Mouse (Mus musculus): ENCODE data around the gene Traf4. TPM values are rescaled to one million over a fixed set of nuclear protein-coding genes. Genes with fewer than 3 reads are reported as not detected.
A peak's percentile ranks its signal among the peaks of the same experiment; 100 is the strongest.

Gene Traf4
- polyA plus RNA-seq, 1 experiment from 2014 or later, result 68.4 TPM

GRCm38 (mm10) chr11:78172034-78172747 is 6.8 kb upstream of the Traf4 start:
- WGBS, result 77% methylated on average over 16 of the region's 16 CpGs

GRCm38 (mm10) chr11:78171328-78171727 is 5.9 kb upstream of the Traf4 start:
- Histone ChIP-seq H3K36me3 (ENCODE audit: control insufficient read depth, insufficient read depth, low read length) (no peaks in the 10 kb centered on the region), H3K27me3 (ENCODE audit: control insufficient read depth, insufficient read depth, low read length) (no peaks in the 10 kb centered on the region), H3K4me1 (ENCODE audit: control insufficient read depth, insufficient read depth, low read length) (no peaks in the 10 kb centered on the region), H3K4me3 (replicated peaks; ENCODE audit: low read depth, low read length) (no peak overlapping the region), H3K9me3 (ENCODE audit: control insufficient read depth, low read length) (no peaks in the 10 kb centered on the region), H3K27ac (replicated peaks; ENCODE audit: low read depth, low read length) (no peak overlapping the region), H3K9ac (replicated peaks; ENCODE audit: low read length) (no peak overlapping the region), H3K4me2 (ENCODE audit: low read length) (no peak overlapping the region)
- DNase-seq (no peak), ATAC-seq (ENCODE audit: low FRiP score, low TSS enrichment) (no peak)
- WGBS, result 67% methylated on average over 4 of the region's 4 CpGs

More at GRCm38 (mm10) chr11:78172034-78172747, 6.8 kb upstream of the Traf4 start:
- Histone ChIP-seq H3K4me3 (replicated peaks; ENCODE audit: low read depth, low read length) (no peak overlapping the region), H3K27me3 (ENCODE audit: control insufficient read depth, insufficient read depth, low read length) (no peaks in the 10 kb centered on the region), H3K9ac (replicated peaks; ENCODE audit: low read length) (no peak overlapping the region), H3K4me2 (ENCODE audit: low read length) (no peak overlapping the region), H3K4me1 (ENCODE audit: control insufficient read depth, insufficient read depth, low read length) (peaks cover 8% of the 10 kb centered on the region), H3K9me3 (ENCODE audit: control insufficient read depth, low read length) (no peaks in the 10 kb centered on the region), H3K36me3 (ENCODE audit: control insufficient read depth, insufficient read depth, low read length) (no peaks in the 10 kb centered on the region), H3K27ac (replicated peaks; ENCODE audit: low read depth, low read length) (no peak overlapping the region)
- DNase-seq (no peak), ATAC-seq (ENCODE audit: low FRiP score, low TSS enrichment) (no peak)

GRCm38 (mm10) chr11:78170306-78170705 is 4.9 kb upstream of the Traf4 start:
- no peak overlapping the region for H3K27ac ChIP-seq (replicated peaks; ENCODE audit: low read depth, low read length)
- no peak overlapping the region for H3K4me2 ChIP-seq (ENCODE audit: low read length)
- H3K36me3 ChIP-seq (ENCODE audit: control insufficient read depth, insufficient read depth, low read length), result no peaks in the 10 kb centered on the region
- peaks cover 7% of the 10 kb centered on the region; the same call in 1 of the 2 replicates for H3K4me1 ChIP-seq (ENCODE audit: control insufficient read depth, insufficient read depth, low read length)
- no peak overlapping the region for H3K9ac ChIP-seq (replicated peaks; ENCODE audit: low read length)
- ATAC-seq (ENCODE audit: low FRiP score, low TSS enrichment) (no peak), DNase-seq (no peak)
- WGBS, result 90% methylated on average over 15 of the region's 15 CpGs
- H3K4me3 ChIP-seq (replicated peaks; ENCODE audit: low read depth, low read length), result no peak overlapping the region
- no peaks in the 10 kb centered on the region for H3K27me3 ChIP-seq (ENCODE audit: control insufficient read depth, insufficient read depth, low read length)
- H3K9me3 ChIP-seq (ENCODE audit: control insufficient read depth, low read length), result no peaks in the 10 kb centered on the region

GRCm38 (mm10) chr11:78168541-78169468 is 3.4 kb upstream of the Traf4 start:
- Histone ChIP-seq H3K9ac (replicated peaks; ENCODE audit: low read length) (no peak overlapping the region), H3K4me1 (ENCODE audit: control insufficient read depth, insufficient read depth, low read length) (peaks cover 7% of the 10 kb centered on the region; the same call in 1 of the 2 replicates), H3K27ac (replicated peaks; ENCODE audit: low read depth, low read length) (no peak overlapping the region), H3K4me2 (ENCODE audit: low read length) (no peak overlapping the region), H3K4me3 (replicated peaks; ENCODE audit: low read depth, low read length) (no peak overlapping the region), H3K27me3 (ENCODE audit: control insufficient read depth, insufficient read depth, low read length) (no peaks in the 10 kb centered on the region), H3K9me3 (ENCODE audit: control insufficient read depth, low read length) (no peaks in the 10 kb centered on the region), H3K36me3 (ENCODE audit: control insufficient read depth, insufficient read depth, low read length) (no peaks in the 10 kb centered on the region)
- ATAC-seq (ENCODE audit: low FRiP score, low TSS enrichment), result no peak
- no peak for DNase-seq
- 63% methylated on average over 19 of the region's 19 CpGs for WGBS

- Histone ChIP-seq H3K36me3 (ENCODE audit: control insufficient read depth, insufficient read depth, low read length) (no peaks in the 10 kb centered on the region), H3K4me3 (replicated peaks; ENCODE audit: low read depth, low read length) (no peak overlapping the region), H3K9me3 (ENCODE audit: control insufficient read depth, low read length) (no peaks in the 10 kb centered on the region), H3K4me1 (ENCODE audit: control insufficient read depth, insufficient read depth, low read length) (peaks cover 20% of the 10 kb centered on the region), H3K9ac (replicated peaks; ENCODE audit: low read length) (no peak overlapping the region), H3K4me2 (ENCODE audit: low read length) (no peak overlapping the region), H3K27ac (replicated peaks; ENCODE audit: low read depth, low read length) (no peak overlapping the region), H3K27me3 (ENCODE audit: control insufficient read depth, insufficient read depth, low read length) (no peaks in the 10 kb centered on the region)
- WGBS, result 89% methylated on average over 14 of the region's 14 CpGs
- DNase-seq (no peak), ATAC-seq (ENCODE audit: low FRiP score, low TSS enrichment) (no peak)
These were observed 2.0 kb upstream of the Traf4 start for GRCm38 (mm10) chr11:78167257-78167959.

- no peak overlapping the region for H3K4me3 ChIP-seq (replicated peaks; ENCODE audit: low read depth, low read length)
- no peaks in the 10 kb centered on the region for H3K9me3 ChIP-seq (ENCODE audit: control insufficient read depth, low read length)
- no peaks in the 10 kb centered on the region for H3K27me3 ChIP-seq (ENCODE audit: control insufficient read depth, insufficient read depth, low read length)
- no peak overlapping the region for H3K4me2 ChIP-seq (ENCODE audit: low read length)
- peaks cover 7% of the 10 kb centered on the region for H3K36me3 ChIP-seq (ENCODE audit: control insufficient read depth, insufficient read depth, low read length)
- peaks cover 26% of the 10 kb centered on the region for H3K4me1 ChIP-seq (ENCODE audit: control insufficient read depth, insufficient read depth, low read length)
- H3K9ac ChIP-seq (replicated peaks; ENCODE audit: low read length), result no peak overlapping the region
- no peak for ATAC-seq (ENCODE audit: low FRiP score, low TSS enrichment)
- no peak overlapping the region for H3K27ac ChIP-seq (replicated peaks; ENCODE audit: low read depth, low read length)
- 70% methylated on average over 6 of the region's 6 CpGs for WGBS
- DNase-seq, result no peak
These were observed 1.3 kb upstream of the Traf4 start for GRCm38 (mm10) chr11:78166640-78167039.

GRCm38 (mm10) chr11:78166161-78166560 is 772 bp upstream of the Traf4 start:
- Histone ChIP-seq H3K9ac (replicated peaks; ENCODE audit: low read length) (peak overlapping the region; percentile 100; the same call in 1 of the 2 replicates), H3K36me3 (ENCODE audit: control insufficient read depth, insufficient read depth, low read length) (peaks cover 12% of the 10 kb centered on the region), H3K9me3 (ENCODE audit: control insufficient read depth, low read length) (no peaks in the 10 kb centered on the region), H3K27ac (replicated peaks; ENCODE audit: low read depth, low read length) (no peak overlapping the region; the same call in 1 of the 2 replicates), H3K4me2 (ENCODE audit: low read length) (peak overlapping the region; percentile 86), H3K27me3 (ENCODE audit: control insufficient read depth, insufficient read depth, low read length) (no peaks in the 10 kb centered on the region), H3K4me3 (replicated peaks; ENCODE audit: low read depth, low read length) (peak overlapping the region; percentile 100), H3K4me1 (ENCODE audit: control insufficient read depth, insufficient read depth, low read length) (peaks cover 26% of the 10 kb centered on the region)
- ATAC-seq (ENCODE audit: low FRiP score, low TSS enrichment), result no peak
- DNase-seq, result no peak
- WGBS, result 56% methylated on average over 4 of the region's 4 CpGs

- H3K9me3 ChIP-seq (ENCODE audit: control insufficient read depth, low read length), result no peaks in the 10 kb centered on the region
- ATAC-seq (ENCODE audit: low FRiP score, low TSS enrichment) (0 out of 2 replicates have a peak, but pooled peaks have one; percentile 1), DNase-seq (no peak)
- H3K27ac ChIP-seq (replicated peaks; ENCODE audit: low read depth, low read length), result peak overlapping the region; percentile 97
- peak overlapping the region; percentile 100 for H3K4me3 ChIP-seq (replicated peaks; ENCODE audit: low read depth, low read length)
- peaks cover 16% of the 10 kb centered on the region for H3K36me3 ChIP-seq (ENCODE audit: control insufficient read depth, insufficient read depth, low read length)
- H3K9ac ChIP-seq (replicated peaks; ENCODE audit: low read length), result peak overlapping the region; percentile 100; the same call in 1 of the 2 replicates
- peak overlapping the region; percentile 86 for H3K4me2 ChIP-seq (ENCODE audit: low read length)
- H3K27me3 ChIP-seq (ENCODE audit: control insufficient read depth, insufficient read depth, low read length), result no peaks in the 10 kb centered on the region
- 3% methylated on average over 16 of the region's 16 CpGs for WGBS
- peaks cover 26% of the 10 kb centered on the region for H3K4me1 ChIP-seq (ENCODE audit: control insufficient read depth, insufficient read depth, low read length)
These were observed 346 bp upstream of the Traf4 start for GRCm38 (mm10) chr11:78165761-78166109.
